Mouse (Mus musculus) E14TG2a.4 (cell line): ENCODE measurements around the gene Glp1r.
A peak's percentile ranks its signal among the peaks of the same experiment; 100 is the strongest.

ENCODE experiments used
- H3K27me3 ChIP-seq: 2 replicates; pipeline ENCODE4 v1.6.1; 2014; ENCODE audit warnings: low read length, control low read depth; ENCODE audit not compliant: insufficient read depth
- H3K36me3 ChIP-seq: 2 replicates; pipeline ENCODE4 v1.6.1; 2014; ENCODE audit warnings: low read length, control low read depth; ENCODE audit not compliant: insufficient read depth
- H3K4me1 ChIP-seq: replicated peaks from 2 replicates; pipeline ENCODE4 v1.6.1; 2014; ENCODE audit warnings: low read depth, low read length, control low read depth
- H3K4me3 ChIP-seq: replicated peaks from 2 replicates; pipeline ENCODE4 v1.5.1; 2014; ENCODE audit warnings: mild to moderate bottlenecking, low read length
- H3K9me3 ChIP-seq: 2 replicates; pipeline ENCODE4 v1.6.1; 2014; ENCODE audit warnings: low read length, control low read depth
- CTCF ChIP-seq: conservative IDR thresholded peaks from 2 replicates; pipeline ENCODE4 v1.5.1; 2014; ENCODE audit warnings: low read length
- NANOG ChIP-seq: IDR thresholded peaks from 2 replicates; pipeline ENCODE4 v1.6.1; 2014; ENCODE audit warnings: borderline replicate concordance, low read length, mixed read lengths
- POU5F1 ChIP-seq: IDR thresholded peaks from 2 replicates; pipeline ENCODE4 v1.6.1; 2014; ENCODE audit warnings: low read length, borderline replicate concordance

The Glp1r gene

DNA sequence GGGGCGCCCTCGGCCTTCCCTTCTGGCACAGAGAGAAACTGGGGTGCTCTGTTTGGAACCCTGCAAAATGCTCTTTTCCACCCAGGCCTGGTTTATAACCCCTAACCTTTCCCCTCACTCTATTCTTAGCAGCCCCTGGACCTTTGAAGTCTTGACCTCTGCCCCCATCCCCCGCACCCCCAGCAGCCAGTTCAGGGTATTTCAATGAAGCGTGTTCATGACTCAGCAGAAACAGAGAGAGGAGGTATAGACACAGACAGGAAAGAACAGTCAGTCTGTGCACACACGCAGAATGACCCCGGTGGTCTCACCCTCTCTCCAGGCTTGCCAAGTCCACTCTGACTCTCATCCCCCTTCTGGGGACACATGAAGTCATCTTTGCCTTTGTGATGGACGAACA is 29.2 kb downstream of the Glp1r start:
- Histone ChIP-seq H3K4me3 (no peak overlapping the region), H3K27me3 (0 out of 2 replicates have a peak, but pooled peaks cover 9% of the 10 kb centered on the region), H3K4me1 (peaks cover 12% of the 10 kb centered on the region), H3K36me3 (no peaks in the 10 kb centered on the region), H3K9me3 (no peaks in the 10 kb centered on the region)
- no peak for TF ChIP-seq POU5F1
- TF ChIP-seq NANOG = no peak
- TF ChIP-seq CTCF = no peak

DNA sequence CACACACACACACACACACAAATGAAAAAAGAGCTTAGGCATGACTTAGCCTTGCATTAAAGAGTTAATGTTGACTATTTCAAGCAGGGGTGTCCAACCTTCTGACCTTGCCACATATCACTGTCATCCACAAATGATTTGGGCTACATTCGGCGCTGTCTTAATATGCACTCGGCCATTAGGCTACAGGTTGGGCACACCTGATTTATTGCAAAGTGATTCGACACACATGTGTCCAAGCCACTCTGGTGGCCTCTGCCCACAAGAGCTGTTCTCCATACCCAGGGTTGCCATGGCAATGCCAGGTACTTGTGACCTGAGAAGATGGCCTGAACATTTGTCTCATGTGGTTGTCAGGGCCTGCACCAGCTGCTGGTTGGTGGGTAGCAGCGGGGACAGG is 31.2 kb downstream of the Glp1r start:
- Histone ChIP-seq H3K4me1 (peaks cover 12% of the 10 kb centered on the region), H3K27me3 (peaks cover 19% of the 10 kb centered on the region; the same call in 1 of the 2 replicates), H3K9me3 (no peaks in the 10 kb centered on the region), H3K4me3 (no peak overlapping the region), H3K36me3 (no peaks in the 10 kb centered on the region)
- TF ChIP-seq POU5F1 (no peak), CTCF (no peak), NANOG (no peak)

DNA sequence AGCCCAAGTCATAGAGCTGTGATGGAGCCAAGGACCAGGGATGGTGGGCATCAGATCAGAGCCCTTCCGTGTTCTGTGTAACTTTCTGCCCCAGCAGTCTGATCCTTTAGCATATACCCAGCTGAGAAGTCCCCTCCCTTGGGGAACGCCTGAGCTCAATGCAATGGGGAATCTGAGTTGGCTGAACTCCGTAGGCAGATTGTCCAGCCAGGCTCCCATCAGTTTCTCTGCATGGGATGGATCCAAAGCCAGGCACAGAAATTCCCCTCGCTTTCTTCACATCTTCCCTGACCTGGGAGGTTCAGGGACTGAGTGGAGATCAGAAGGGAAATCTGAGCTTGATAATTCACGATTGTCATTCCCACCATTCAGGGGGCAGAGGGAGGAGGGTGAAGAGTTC is 33.7 kb downstream of the Glp1r start:
- Histone ChIP-seq H3K9me3 (no peaks in the 10 kb centered on the region), H3K4me3 (no peak overlapping the region), H3K4me1 (peaks cover 13% of the 10 kb centered on the region), H3K36me3 (no peaks in the 10 kb centered on the region), H3K27me3 (peaks cover 21% of the 10 kb centered on the region; the same call in 1 of the 2 replicates)
- no peak for TF ChIP-seq POU5F1
- no peak for TF ChIP-seq NANOG
- no peak for TF ChIP-seq CTCF

- Histone ChIP-seq H3K36me3 (no peaks in the 10 kb centered on the region), H3K27me3 (peaks cover 24% of the 10 kb centered on the region; the same call in 1 of the 2 replicates), H3K4me1 (peaks cover 2% of the 10 kb centered on the region; the same call in 1 of the 2 replicates), H3K9me3 (no peaks in the 10 kb centered on the region), H3K4me3 (no peak overlapping the region)
- TF ChIP-seq POU5F1 = no peak
These were observed 36.9 kb downstream of the Glp1r start for GRCm38 (mm10) chr17:30938554-30938953.

DNA sequence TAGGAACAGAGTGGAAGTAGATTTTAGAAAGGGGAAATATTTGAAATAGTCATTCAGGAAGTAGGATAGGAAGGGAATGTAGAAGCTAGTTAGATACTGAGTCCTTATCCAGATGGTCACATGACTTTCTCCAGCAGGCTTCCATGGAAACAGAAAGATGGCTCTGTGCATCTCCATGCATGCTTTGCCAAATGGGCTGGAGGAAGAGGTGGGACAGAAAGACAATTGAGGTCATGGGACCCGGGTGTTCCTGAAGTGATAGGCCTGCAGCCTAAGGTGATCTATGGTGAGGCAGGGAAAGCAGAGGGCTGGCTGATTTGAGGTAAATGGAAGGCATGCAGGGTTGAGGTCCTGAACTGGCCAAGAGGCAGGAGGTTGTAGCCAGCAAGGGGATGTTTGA is 46.8 kb downstream of the Glp1r start:
- Histone ChIP-seq H3K36me3 (no peaks in the 10 kb centered on the region), H3K27me3 (peaks cover 11% of the 10 kb centered on the region; the same call in 1 of the 2 replicates), H3K9me3 (no peaks in the 10 kb centered on the region), H3K4me1 (peaks cover 11% of the 10 kb centered on the region; the same call in 1 of the 2 replicates), H3K4me3 (no peak overlapping the region)
- TF ChIP-seq POU5F1 (no peak), CTCF (no peak), NANOG (no peak)

DNA sequence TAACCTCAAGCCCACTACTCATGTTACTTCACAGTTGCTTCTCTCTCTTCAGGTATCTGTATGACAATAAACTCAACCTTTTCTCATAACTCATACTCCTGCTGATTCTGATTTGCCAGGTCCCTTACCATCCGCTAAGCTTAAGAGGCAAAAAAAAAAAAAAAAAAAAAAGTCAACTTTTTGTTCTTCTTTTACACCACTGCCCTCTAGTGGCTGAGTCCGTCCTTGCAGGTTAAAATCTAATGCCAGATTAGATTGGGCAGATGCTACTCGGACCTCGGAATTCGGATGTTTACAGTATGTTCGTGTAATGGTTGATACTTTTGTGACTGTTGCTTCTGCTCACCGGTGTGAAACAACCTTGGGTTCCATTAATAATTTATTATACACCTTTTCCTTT is 49.2 kb downstream of the Glp1r start:
- H3K27me3 ChIP-seq = peaks cover 5% of the 10 kb centered on the region; the same call in 1 of the 2 replicates
- H3K4me1 ChIP-seq = peaks cover 6% of the 10 kb centered on the region; the same call in 1 of the 2 replicates
- TF ChIP-seq POU5F1 (no peak), CTCF (peak; percentile 31)
- no peak overlapping the region for H3K4me3 ChIP-seq
- H3K9me3 ChIP-seq = no peaks in the 10 kb centered on the region
- H3K36me3 ChIP-seq = no peaks in the 10 kb centered on the region

DNA sequence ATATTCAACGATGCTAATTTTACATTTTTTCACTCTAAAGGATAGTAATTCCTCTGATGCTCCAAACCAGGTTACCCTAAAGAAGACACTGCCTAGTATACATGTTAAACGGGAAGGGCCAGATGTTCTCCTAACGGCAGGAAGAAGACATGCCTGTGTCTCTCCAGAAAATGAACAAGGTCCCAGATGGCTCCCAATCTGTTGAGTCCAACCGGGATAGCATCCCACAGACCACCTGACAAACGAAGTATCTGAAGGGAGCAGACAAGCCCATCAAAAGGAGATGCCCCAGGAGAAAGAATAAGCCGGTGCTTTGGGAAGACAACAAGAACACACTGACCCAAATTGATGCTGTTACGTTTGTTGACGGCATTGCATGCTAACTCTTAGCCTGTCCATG is 50.0 kb downstream of the Glp1r start:
- H3K27me3 ChIP-seq = peaks cover 5% of the 10 kb centered on the region; the same call in 1 of the 2 replicates
- H3K9me3 ChIP-seq = no peaks in the 10 kb centered on the region
- H3K36me3 ChIP-seq = no peaks in the 10 kb centered on the region
- TF ChIP-seq CTCF (no peak), POU5F1 (no peak), NANOG (no peak)
- H3K4me1 ChIP-seq = no peaks in the 10 kb centered on the region
- H3K4me3 ChIP-seq = no peak overlapping the region

GRCm38 (mm10) chr17:30954340-30954739 is 52.7 kb downstream of the Glp1r start, which contains the start of gene Umodl1:
TSS of gene Umodl1 (plus strand) at chr17:30954640.
- no peaks in the 10 kb centered on the region for H3K36me3 ChIP-seq
- H3K9me3 ChIP-seq = no peaks in the 10 kb centered on the region
- no peaks in the 10 kb centered on the region for H3K4me1 ChIP-seq
- H3K27me3 ChIP-seq = no peaks in the 10 kb centered on the region
- no peak for TF ChIP-seq POU5F1
- no peak for TF ChIP-seq NANOG
- TF ChIP-seq CTCF = no peak
- H3K4me3 ChIP-seq = no peak within 1 kb of the TSS

GRCm38 (mm10) chr17:30961936-30962592 is 60.4 kb downstream of the Glp1r start:
- Histone ChIP-seq H3K4me1 (peaks cover 9% of the 10 kb centered on the region), H3K36me3 (no peaks in the 10 kb centered on the region), H3K9me3 (no peaks in the 10 kb centered on the region), H3K4me3 (no peak overlapping the region), H3K27me3 (peaks cover 2% of the 10 kb centered on the region; the same call in 1 of the 2 replicates)
- no peak for TF ChIP-seq POU5F1
- no peak for TF ChIP-seq CTCF
- TF ChIP-seq NANOG = no peak
